In the genomic region with DNA sequence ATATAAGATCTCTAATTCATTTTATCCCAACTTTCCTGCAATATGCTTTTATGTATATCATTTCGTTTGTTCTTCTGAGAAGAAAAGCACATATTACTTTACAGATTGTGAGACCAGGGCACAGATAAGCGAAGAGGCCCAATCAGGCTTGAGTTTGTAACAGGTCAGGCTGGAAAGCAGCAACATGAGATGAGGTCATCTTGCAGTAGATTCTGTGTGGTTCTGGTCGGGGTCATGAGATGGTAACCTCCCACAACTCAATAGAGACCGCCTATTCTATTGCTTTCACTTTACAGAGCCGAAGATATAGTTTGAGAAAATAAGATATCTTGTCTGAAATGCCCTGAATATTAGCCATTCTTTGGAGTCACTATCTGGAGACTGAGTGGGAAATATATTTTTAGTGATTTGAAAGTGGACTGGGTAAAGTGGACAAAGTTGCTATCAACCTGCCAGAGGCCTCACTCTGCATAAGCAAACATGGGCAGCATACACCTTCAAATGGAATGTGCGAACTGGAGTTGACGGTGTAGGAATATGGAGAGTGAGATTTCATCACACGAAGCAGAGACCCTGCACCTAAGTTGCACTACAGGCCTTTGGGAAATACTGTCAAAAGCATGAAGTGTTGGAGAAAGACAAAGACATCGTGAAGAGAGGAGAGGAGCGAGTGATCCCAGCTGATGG, we compare ENCODE assay signal across 19 mouse cellular contexts.
DNase-seq lines count a peak whose midpoint lies in the region; ATAC-seq and TF ChIP-seq lines count a peak whose summit lies in the region.
"Had no signal": no experiment of that assay in that cellular context is flagged by ENCODE, and none has a peak within 500 bp of the region (broad histone marks: within the 10 kb centered on the region; RNA-seq: fewer than 3 reads in every experiment).

No protein-coding gene starts in this region.

- peaks cover 14% of the 10 kb centered on the region for H3K4me1 ChIP-seq in lung, embryonic 16.5 days (replicated peaks; ENCODE audit: control insufficient read depth, insufficient read depth, low read length)
- no peaks in the 10 kb centered on the region for H3K4me1 ChIP-seq in intestine, postnatal 0 days (replicated peaks; ENCODE audit: control insufficient read depth, insufficient read depth, low read length)
- no peaks in the 10 kb centered on the region for H3K4me1 ChIP-seq in stomach, postnatal 0 days (replicated peaks; ENCODE audit: control insufficient read depth, insufficient read depth)
- H3K4me1 ChIP-seq: embryonic facial prominence, embryonic 12.5 days; forebrain, embryonic 15.5 days had no signal

- no peak overlapping the region for H3K4me3 ChIP-seq in lung, embryonic 16.5 days (ENCODE audit: low read length)
- no peak overlapping the region for H3K4me3 ChIP-seq in intestine, postnatal 0 days (ENCODE audit: low read depth, low read length)
- no peak overlapping the region for H3K4me3 ChIP-seq in stomach, postnatal 0 days (ENCODE audit: low read depth, low read length)
- H3K4me3 ChIP-seq: embryonic facial prominence, embryonic 12.5 days; forebrain, embryonic 15.5 days; heart, embryonic 13.5 days had no signal

- H3K9me3 ChIP-seq in lung, embryonic 16.5 days (ENCODE audit: control insufficient read depth, low read length), result no peaks in the 10 kb centered on the region
- no peaks in the 10 kb centered on the region for H3K9me3 ChIP-seq in intestine, postnatal 0 days (ENCODE audit: control insufficient read depth)
- no peaks in the 10 kb centered on the region for H3K9me3 ChIP-seq in stomach, postnatal 0 days (ENCODE audit: control insufficient read depth, low read length)
- H3K9me3 ChIP-seq: embryonic facial prominence, embryonic 12.5 days; forebrain, embryonic 15.5 days; G1E; heart, embryonic 13.5 days had no signal

- no peak overlapping the region for H3K4me2 ChIP-seq in lung, embryonic 16.5 days (ENCODE audit: low read depth, low read length)
- no peak overlapping the region for H3K4me2 ChIP-seq in intestine, postnatal 0 days (replicated peaks; ENCODE audit: low read depth)
- H3K4me2 ChIP-seq in stomach, postnatal 0 days (replicated peaks; ENCODE audit: low read depth), result no peak overlapping the region
- H3K4me2 ChIP-seq: embryonic facial prominence, embryonic 12.5 days; forebrain, embryonic 15.5 days; heart, embryonic 13.5 days had no signal

- H3K36me3 ChIP-seq in lung, embryonic 16.5 days (ENCODE audit: control insufficient read depth, insufficient read depth, low read length), result no peaks in the 10 kb centered on the region
- H3K36me3 ChIP-seq in intestine, postnatal 0 days (ENCODE audit: control insufficient read depth, insufficient read depth), result no peaks in the 10 kb centered on the region
- no peaks in the 10 kb centered on the region for H3K36me3 ChIP-seq in stomach, postnatal 0 days (ENCODE audit: control insufficient read depth, insufficient read depth, low read length)
- H3K36me3 ChIP-seq: embryonic facial prominence, embryonic 12.5 days; forebrain, embryonic 15.5 days; G1E; heart, embryonic 13.5 days had no signal

- peak; percentile 49; the same call in 1 of the 2 replicates for ATAC-seq in lung, embryonic 16.5 days (ENCODE audit: low read depth)
- 0 out of 2 replicates have a peak, but pooled peaks have one; percentile 41 for ATAC-seq in intestine, postnatal 0 days
- ATAC-seq in stomach, postnatal 0 days (ENCODE audit: low FRiP score, low TSS enrichment), result peak; percentile 76
- ATAC-seq: CD4-positive, CD25-positive, alpha-beta regulatory T cell, adult 4 months; forebrain, embryonic 15.5 days had no signal

- no peaks in the 10 kb centered on the region for H3K27me3 ChIP-seq in lung, embryonic 16.5 days (ENCODE audit: control insufficient read depth, insufficient read depth, low read depth, low read length)
- no peaks in the 10 kb centered on the region for H3K27me3 ChIP-seq in intestine, postnatal 0 days (replicated peaks; ENCODE audit: control insufficient read depth, insufficient read depth, low read length)
- H3K27me3 ChIP-seq in stomach, postnatal 0 days (ENCODE audit: control insufficient read depth, insufficient read depth, low read length), result no peaks in the 10 kb centered on the region
- H3K27me3 ChIP-seq: embryonic facial prominence, embryonic 12.5 days; forebrain, embryonic 15.5 days; heart, embryonic 13.5 days had no signal

- TF ChIP-seq CTCF in intestine, postnatal 0 days (IDR thresholded peaks at IDR 0.05; ENCODE audit: low read depth), result no peak
- TF ChIP-seq CTCF in stomach, postnatal 0 days (IDR thresholded peaks at IDR 0.05; ENCODE audit: low read depth), result no peak

- H3K9ac ChIP-seq in lung, embryonic 16.5 days (ENCODE audit: low read length), result no peak overlapping the region
- H3K9ac ChIP-seq in intestine, postnatal 0 days (ENCODE audit: low read depth, low read length), result no peak overlapping the region
- no peak overlapping the region for H3K9ac ChIP-seq in stomach, postnatal 0 days (ENCODE audit: low read length)
- H3K9ac ChIP-seq: embryonic facial prominence, embryonic 12.5 days; forebrain, embryonic 15.5 days; heart, embryonic 13.5 days had no signal

- no peak for TF ChIP-seq EP300 in stomach, postnatal 0 days (optimal IDR thresholded peaks at IDR 0.05)

- H3K27ac ChIP-seq in lung, embryonic 16.5 days (ENCODE audit: low read length), result peak overlapping the region; percentile 53
- H3K27ac ChIP-seq in intestine, postnatal 0 days (ENCODE audit: low read depth, low read length), result no peak overlapping the region
- H3K27ac ChIP-seq in stomach, postnatal 0 days (replicated peaks), result no peak overlapping the region
- H3K27ac ChIP-seq: embryonic facial prominence, embryonic 12.5 days; forebrain, embryonic 15.5 days; heart, embryonic 13.5 days had no signal

- peak; percentile 19 for DNase-seq in heart, adult 11 months
- no peak for DNase-seq in heart, adult 8-10 months (ENCODE audit: low spot score)
- no peak for DNase-seq in lung, adult 18-20 months
- DNase-seq in stomach, postnatal 0 days (ENCODE audit: low spot score), result peak; percentile 43
- no peak for DNase-seq in neural tube, embryonic 10.5 days (ENCODE audit: extremely low spot score, low spot score)
- DNase-seq: adrenal gland, adult 8-10 months; adrenal gland, postnatal 36 days; B cell, adult 2 months; cerebellum, adult 8-10 months; cerebellum, postnatal 14 days; gastrocnemius, postnatal 10 days; heart, postnatal 36 days had no signal

- 56% methylated on average over 10 of the region's 10 CpGs for WGBS in lung, embryonic 16.5 days
- 65% methylated on average over 10 of the region's 10 CpGs for WGBS in intestine, postnatal 0 days
- 64% methylated on average over 10 of the region's 10 CpGs for WGBS in stomach, postnatal 0 days

Comparison
In these comparisons a context has a peak if more than half of its experiments do, and no peak if none do; other contexts are left out.
1. DNase-seq: peak in heart, adult 11 months (single experiment) and stomach, postnatal 0 days (single experiment); none in heart, adult 8-10 months (single experiment), lung, adult 18-20 months (0 of 2) and neural tube, embryonic 10.5 days (single experiment).
2. Peak in every context shown above with its lines, with median percentiles within 50 percentile points of each other: ATAC-seq.